Mouse (Mus musculus) heart, adult 2 months (tissue): ENCODE data around the gene Fgr.

Source experiments
- CTCF ChIP-seq: fragments of 200-600 bp; IDR thresholded peaks from 2 replicates; pipeline ENCODE4 v1.8.1; 2022; ENCODE audit warnings: antibody characterized with exemption, mild to moderate bottlenecking, moderate library complexity
- POLR2A ChIP-seq: fragments of 200-500 bp; IDR thresholded peaks from 2 replicates; pipeline ENCODE4 v1.6.1; 2011; ENCODE audit warnings: mild to moderate bottlenecking, low read depth, low read length, control low read depth; ENCODE audit not compliant: insufficient read depth

GRCm38 (mm10) chr4:133046691-133047352, 72.9 kb downstream of the Fgr start:
- TF ChIP-seq POLR2A (no peak), CTCF (no peak)
